Mouse (Mus musculus) adrenal gland, postnatal 14 days (tissue): Measurements from ENCODE around the gene Tmem132d. TPM values are rescaled to one million over a fixed set of nuclear protein-coding genes. Genes with fewer than 3 reads are reported as not detected.

Experiments used
- DNase-seq: peaks from one replicate; pipeline ENCODE4 v3.0.0; 2021; ENCODE audit warnings: mixed read lengths
- total RNA-seq: library from RNA; stranded (reverse); gene quantifications from 2 replicates; pipeline ENCODE4 v1.2.3, GENCODE M21; 2021

The Tmem132d gene
- total RNA-seq, 1 experiment from 2014 or later = not detected

DNA sequence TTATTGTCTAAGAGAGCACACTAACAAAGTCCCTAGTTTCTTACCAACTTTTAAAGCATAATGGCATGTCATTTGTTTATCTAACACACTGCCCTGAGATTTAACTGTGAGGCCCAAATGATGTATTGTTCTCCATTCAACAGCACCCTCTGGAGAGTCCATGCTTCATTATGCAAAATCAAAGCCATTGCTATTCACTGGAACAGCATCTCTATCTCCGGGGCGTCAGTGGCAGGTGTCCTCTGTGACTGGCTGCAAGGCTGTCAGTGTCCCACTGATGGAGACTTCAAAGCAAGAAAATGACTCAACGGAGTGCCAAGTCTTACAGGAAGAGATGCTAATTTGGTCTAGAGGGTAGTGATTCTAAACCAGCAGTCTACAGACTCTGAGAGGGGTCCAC is 508.8 kb downstream of the Tmem132d start:
- DNase-seq = no peak

DNA sequence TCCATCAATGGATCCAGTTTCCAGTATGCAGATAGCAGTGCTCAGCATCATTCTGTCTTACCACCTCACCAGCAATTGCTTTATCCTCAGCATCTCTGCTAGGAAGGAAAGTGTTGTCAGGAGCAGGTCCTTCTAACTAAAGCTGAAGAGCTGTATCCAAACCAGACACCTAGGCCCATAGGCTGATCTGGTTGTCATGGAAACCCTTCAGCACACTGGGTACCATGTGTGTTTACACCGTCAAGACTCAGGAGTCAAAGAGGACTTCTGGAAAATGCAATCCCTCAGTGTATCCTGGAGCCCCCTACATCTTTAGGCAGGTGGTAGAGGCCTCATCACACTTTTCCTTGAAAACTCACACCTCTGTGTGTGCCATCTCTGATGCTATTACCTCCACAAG is 513.7 kb downstream of the Tmem132d start:
- no peak for DNase-seq

DNA sequence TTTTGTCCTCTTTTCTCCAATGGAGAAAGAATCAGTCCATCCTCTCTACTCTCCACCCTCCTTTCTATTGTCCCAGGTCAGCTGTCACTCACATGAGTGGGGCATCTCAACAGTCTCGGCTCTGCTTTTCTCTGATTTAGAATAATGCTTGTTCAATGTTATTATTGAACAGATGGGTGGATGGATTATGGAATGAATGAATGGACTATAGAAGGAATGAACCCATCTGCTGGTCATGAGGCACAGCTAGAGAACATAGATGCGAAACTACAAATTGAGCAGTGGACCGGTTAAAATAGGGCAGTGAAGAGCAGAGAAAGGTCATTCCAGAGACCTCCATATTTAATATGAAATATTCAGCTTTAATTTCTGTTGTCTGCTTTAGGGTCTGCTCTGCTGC is 514.5 kb downstream of the Tmem132d start:
- no peak for DNase-seq

DNA sequence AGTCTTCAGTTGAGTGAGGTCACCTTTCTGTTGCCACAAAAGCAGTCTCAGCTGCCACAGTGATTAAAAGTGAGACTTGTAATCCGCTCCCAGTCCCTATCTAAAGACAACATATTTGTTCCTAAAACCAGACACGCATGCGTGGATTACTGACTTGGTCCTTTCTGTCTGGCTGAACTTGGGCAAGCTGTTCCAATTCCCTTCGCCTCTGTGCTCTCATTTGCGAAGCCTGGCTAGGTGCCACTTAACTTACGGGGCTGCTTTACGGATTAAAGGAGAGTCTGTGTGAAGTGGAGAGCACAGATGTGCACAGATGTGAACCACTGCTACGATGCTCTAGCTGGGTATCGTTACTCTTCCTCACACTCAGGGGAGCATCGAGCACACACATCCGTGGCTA is 518.7 kb downstream of the Tmem132d start:
- DNase-seq = no peak

DNA sequence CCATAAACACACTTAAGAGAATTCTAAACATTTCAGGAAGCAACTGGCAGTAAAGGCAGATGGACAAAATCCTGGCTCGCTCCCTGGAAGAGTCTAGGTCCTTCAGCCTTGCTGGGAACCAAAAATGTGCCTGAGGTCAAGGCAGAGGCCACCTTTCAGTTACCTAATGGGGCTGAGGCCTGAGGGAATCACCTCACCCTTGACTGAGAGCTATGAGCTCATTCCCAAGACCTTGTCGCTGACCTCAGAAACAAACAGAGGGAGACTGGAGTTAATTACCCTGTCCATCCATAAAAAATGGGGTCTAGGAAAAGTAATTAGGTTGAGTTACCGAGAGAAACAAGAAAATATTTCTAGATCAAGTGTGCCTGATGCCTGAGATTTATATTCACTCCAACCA is 521.3 kb downstream of the Tmem132d start:
- DNase-seq = peak; percentile 4

DNA sequence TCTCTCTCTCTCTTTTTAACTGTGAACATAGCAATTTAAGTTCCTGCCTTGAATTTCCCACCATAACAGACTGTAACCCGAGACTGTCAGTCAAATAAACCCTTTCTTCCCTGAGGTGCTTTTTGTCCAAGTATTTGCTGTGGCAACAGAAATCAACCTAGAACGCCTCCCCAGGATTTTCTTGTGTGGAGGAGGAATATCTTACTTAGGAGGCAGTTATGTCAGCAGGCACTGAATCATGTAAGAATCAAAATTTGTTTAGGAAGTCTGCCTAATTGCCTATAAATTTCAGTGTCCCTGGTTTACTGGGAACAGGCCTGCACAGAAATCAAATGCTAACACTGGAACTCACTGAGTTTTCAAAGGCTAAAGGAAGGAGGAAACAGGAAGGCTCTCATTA is 522.5 kb downstream of the Tmem132d start:
- no peak for DNase-seq

DNA sequence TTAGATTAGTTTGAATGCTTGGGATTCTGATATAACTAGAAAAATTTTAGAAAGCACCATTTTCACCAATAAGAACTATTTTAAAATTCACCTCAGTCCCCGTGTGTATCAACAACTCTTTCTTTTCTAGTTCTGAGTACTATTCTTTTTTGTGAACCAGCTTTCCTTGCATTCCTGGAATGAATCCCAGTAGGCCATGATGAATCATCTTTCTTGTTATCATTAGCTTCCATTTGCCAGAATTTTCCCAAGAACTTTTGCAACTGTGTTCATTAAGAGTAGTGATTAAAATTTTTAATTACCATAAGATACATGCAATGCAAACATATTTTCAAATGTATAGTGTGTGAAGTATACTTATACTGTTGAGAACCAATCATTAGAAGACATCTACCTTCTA is 537.7 kb downstream of the Tmem132d start:
- DNase-seq = no peak

DNA sequence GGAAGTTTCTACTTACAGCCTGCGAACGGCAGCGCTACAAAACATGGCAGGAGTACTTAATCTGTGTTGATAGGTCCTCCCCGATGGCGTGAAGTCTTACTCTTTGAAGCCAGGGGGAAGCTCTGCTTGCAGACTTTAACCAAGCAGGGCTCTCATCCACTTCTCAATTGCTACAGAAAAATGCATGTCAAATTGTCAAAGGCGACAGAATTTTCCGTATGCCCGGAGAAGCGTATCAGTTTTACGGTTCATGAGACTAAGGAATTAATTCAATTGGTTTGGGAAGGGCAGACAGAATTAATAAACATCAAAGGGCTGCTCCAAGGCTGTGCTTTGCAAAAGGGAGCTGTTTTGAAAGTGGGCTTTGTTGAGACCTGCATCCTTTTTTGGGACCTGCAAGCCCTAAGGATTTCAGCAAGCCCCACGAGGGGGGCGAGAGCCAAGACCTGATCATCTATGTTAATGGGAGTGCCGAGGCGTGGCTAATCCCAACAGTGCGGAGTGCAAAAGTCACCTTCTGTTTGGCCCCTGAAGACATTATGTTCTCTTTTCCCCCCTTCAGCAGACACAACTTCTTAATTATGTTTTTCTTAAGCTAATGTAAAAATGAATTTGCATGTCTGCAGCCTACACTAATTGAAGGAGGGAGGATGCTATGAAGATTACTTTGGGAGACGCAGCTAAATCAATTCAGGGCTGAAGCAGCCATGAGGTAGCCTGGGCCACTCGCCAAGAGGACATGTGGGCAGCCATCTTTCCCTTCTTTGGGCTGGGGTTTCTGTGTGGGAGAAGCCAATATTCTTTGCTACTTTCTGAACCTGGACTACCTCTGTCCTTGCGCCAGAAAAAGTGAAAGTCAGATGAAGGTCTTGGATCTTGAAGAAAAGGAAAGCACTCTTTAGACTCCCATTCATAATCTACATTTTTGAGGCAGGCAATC is 547.0 kb downstream of the Tmem132d start:
- DNase-seq = no peak

DNA sequence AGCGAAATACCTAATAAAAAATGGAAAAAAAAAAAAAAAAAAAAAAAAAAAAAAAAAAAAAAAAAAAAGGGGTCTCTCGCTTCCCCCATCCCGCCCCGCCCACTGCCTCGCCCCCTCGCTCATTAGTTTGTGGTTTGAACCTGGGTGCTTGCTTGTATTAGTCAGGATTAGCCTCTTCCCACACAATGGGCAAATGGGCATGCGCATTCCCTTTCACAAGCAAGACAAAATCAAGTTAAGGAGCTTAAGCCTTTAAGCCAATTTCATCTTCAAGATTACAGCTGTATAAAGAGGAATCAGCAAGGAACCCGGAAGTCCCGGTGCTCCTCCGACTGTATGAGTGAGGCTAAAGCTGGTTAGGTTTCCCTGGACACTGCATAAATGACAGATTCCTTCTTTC is 549.9 kb downstream of the Tmem132d start:
- DNase-seq = no peak

DNA sequence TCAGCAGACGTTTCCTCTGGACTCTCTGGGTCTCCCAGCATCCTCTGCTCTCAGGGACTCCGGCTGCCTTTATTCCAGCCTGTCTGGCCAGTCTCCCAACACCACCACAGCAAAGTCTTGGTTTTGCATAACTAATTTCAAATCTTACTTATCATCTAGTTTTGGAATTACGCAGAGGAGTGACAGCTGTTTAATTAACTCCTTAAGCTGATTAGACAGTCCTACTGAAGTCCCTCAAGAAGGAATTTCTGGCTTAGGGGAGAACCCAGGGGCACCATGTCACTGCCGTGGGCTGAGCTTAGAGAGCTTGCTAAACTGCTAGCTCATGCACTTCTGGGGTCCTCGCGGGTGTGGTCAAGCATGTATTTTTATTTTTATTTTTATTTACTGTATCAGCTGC is 558.4 kb downstream of the Tmem132d start:
- no peak for DNase-seq

DNA sequence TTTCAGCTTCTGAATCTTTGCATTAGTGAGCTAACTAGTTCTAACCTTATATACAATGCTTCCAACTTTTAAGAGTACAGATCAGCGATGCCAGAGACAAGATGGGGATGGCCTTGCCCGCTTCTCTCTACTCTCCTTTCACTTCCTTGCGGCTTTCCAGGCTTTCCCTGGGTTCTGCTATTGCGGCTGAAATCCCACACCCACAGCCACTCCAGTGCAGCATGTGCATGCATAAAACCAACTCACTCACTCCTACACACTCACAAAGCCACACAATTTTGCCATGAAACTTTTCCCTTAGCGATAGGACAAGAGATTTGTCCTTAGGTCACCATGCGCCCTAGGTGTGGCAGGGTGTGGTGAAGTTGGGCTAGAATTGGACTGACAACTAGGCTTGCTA is 567.7 kb downstream of the Tmem132d start:
- no peak for DNase-seq

DNA sequence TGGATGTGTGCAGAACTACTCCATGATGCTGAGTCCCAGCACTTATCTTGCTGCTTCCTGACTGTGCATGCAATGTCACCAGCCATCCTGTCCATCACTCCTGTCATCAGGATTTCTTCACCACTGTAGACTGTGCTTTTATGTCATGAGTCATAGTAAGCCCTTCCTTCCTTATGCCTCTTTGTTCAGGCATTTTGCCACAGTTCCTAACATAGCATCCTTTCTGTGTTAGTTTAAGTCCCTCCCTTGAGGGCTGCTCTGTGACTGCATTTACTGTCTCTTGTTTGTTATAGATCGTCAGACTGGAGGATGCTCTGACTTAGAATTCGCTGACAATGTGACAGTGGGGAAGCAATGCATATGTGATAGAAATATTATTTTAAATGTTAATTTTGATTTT is 573.2 kb downstream of the Tmem132d start:
- DNase-seq = no peak

DNA sequence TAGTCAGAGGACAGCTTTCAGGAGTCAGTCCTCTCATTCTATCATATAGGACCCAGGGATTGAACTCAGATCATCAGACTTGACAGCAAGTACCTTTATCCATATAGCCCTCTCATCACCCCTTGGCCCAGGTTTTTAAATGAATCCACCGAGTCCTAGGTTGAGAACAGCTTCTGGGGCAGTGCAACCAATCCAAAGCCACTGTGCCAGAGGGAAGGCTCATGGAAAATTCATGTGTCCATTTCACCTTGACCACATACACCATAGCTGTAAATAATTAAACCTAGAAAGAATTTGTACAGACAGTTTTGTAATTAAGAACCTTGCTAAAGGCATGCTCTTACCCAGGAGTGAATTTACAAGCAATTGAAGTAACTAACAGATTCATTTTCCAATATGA is 580.6 kb downstream of the Tmem132d start:
- no peak for DNase-seq

DNA sequence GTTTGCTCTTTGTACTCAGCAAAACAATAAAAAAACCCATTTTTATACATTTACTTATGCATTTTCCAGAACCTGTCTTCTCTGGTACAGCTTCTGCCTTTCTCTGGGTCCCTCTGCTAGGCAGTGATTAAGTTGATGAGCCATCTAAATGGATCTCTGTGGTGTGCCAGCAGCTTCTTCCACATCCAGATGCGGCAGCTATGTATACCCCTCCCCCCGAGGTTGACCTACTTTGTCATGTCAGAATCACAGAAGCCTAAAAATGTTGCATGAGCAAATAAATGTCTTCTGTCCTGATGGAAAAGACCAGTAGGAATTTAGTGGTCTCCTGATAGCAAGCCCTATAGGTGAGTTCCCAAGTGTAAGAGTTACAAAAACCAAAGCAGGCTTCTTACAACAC is 601.1 kb downstream of the Tmem132d start:
- no peak for DNase-seq

DNA sequence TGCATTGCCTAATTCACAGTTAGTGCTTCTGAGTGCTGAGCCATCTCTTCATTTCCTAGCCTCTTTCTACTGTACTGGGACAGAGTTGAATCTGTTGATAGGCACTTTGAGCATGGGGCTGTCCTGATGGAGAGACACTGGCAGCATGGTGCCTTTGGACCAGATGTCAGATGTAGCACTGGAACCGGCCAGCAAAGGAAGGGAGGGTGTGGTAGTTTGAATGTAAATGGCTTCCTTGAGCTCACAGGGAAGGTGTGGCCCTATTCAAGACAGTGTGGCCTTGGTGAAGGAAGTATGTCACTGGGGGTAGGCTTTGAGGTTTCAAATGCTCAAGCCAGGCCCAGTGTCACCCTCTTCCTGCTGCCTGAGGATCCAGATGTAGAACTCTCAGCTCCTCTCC is 602.0 kb downstream of the Tmem132d start:
- DNase-seq = no peak

DNA sequence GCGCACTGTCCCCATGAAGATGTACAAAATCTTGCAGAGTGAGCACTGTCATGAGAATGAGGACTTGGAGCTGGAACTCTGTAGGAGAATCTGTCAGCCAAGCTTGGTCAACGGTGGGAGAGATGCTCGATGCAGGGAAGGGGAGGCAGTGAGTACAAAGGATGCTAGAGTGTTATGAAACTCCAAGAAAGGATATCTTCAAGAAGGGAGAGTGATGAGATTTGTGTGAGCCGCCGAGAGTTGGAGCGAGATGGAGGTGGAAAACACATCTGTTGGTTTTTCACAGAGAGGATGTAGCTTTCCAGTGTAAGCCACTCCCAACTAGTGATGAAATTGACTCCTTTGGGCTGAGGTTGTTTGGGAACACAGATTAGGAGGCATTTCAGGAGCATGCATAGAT is 604.1 kb downstream of the Tmem132d start:
- no peak for DNase-seq

DNA sequence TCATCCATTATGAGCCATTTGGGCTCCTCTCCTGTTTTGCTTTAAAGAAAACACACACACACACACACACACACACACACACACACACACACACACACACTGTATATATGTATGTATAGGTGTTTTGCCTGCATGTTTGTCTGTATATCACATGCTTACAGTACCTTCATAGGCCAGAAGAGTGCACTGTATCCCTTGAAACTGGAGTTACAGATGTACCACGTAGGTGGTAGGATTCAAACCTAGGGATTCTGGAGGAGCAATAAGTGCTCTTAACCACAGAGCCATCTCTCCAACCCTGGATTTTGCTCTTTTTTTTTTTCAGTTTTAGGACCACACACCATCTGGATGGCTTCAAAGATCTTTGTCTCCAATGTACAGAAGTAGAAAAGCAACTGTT is 610.9 kb downstream of the Tmem132d start:
- no peak for DNase-seq

DNA sequence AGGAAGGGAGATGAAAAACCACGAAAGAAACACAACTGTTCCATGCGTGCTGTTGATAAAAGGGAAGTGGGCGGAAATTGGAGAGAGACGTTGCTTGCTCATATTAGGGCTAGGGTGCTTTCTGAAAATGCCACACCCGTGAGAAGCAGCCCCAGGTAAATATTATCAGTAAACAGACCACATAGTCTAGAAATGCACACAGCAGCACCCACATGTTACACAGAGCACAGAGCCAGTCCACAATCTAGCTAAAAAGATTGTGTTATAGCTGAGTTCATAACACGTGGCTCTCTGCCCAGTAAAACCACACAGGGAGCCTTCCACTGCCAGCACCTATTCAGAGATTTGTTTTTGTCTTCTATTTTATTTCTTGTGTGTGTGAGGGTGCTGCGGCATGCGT is 617.6 kb downstream of the Tmem132d start:
- no peak for DNase-seq

DNA sequence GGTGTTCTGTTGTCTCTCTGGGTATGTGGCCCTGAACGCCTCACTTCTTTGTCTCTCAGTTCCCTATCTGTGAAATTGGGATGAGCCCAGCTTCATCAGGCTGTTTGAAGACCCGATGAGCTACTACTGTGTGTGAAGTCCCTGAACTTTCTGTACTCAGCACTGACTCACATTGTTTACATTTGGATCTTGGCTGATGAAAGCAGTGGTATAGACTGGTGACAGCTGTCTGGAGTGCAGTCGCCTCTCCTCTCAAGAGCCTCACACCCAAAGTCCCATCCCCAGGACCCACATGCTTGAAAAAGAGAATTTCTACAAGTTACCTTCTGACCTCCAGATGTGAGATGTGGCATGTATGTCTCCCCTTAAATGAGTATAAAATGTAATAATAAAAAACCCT is 625.5 kb downstream of the Tmem132d start:
- no peak for DNase-seq

DNA sequence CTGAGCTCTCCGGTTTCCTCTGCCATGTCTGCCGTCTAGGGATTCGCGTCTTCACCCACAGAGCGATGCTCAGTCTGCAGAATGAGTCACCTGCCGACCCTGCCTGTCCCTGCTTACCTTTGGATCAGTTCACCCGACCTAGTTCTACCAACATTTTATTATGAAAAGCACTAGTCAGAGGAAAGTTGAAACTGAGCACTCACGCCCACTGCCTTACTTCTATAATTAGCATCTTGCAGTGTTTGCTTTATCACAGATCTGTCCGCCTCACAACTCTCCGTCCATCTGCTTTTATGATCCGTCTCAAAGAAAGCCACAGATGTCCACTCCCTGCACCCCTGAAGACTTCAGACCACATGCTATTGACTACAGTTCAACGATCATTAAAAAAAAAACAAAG is 626.0 kb downstream of the Tmem132d start:
- DNase-seq = no peak

DNA sequence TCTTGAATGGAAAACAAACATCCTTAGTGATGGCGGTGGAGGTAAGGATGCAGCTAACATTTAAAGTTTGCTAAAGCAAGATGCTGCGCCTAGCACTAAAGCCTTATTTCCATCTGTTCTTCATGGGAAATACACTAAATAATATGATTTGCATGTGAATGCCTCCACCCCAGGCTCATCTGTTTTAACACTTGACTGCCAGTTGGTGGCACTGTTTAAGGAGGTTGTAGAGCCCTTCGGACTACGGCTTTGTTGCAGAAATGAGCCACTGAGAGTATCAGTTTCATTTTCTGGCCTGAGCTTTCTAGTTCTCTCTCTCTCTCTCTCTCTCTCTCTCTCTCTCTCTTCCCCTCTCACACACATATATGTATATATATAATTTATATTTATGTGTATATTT is 632.0 kb downstream of the Tmem132d start:
- DNase-seq = no peak

DNA sequence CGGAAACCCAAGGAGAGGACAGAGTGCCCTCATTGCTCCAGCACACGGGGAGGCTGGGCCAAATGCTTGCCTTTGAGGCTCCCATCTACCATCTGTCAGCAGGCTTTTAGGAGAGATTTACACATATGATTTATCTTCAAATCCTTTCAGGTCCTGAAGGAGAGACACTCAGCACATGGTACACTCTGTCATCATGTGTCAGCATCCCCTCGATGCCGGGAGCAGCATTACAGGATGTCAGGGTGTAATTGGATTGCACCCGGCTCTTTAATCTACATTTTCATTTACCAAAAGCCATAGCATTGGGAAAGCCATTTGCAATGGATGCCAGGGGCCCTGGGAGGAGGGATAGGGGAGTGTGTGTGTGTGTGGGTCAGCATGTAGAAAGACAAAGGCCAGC is 651.7 kb downstream of the Tmem132d start:
- DNase-seq = no peak

DNA sequence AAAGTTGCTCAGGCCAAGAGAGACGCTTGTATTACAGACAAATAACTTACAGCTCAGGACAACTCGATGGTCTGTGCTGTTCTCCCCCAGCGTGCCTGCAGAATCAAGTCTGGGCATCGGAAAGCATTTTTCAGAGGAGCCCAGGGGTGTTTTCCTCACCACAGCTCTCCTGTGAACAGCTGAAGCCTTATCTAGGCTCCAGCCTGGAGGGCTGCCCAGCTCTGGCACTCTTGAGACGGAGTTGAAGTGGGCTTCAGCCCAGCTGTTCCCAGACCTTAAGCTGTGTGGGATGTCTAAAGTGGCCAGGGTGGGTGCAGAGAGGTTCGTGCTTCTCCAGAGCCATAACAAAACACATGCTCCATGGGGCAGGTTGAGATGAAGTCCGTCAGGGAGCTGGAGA is 657.1 kb downstream of the Tmem132d start:
- no peak for DNase-seq

DNA sequence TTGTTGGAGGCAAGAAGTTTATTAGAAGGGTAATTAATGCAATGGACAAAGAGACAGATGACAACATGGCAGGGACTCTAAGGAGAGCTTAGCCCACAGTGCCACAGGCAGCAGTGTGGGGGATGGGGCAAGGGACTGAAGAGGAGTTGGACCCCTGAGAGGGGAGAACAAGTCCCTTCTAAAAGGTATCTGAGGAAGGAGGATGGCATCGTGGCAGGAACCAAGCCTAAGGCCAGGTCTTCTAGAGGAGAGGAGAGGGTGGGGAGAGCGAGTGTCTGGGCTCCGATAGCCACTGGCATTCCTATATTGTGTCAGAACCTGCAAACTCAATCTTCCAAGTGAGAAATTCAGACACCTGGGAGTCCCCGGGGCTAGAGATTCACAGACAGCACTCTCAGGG is 674.3 kb downstream of the Tmem132d start:
- no peak for DNase-seq
